Mouse (Mus musculus): Measurements from ENCODE around the gene Msl1.

- TF ChIP-seq CTCF (conservative IDR thresholded peaks at IDR 0.05; ENCODE audit: insufficient read depth, insufficient read length, low read depth, low read length): no peak
- peak; percentile 77 for TF ChIP-seq POLR2A (IDR thresholded peaks at IDR 0.05; ENCODE audit: low read depth, low read length)
Observed at GRCm38 (mm10) chr11:98776843-98777590, 18.3 kb upstream of the Msl1 start.

All from kidney, adult 2 months (tissue).